Mouse (Mus musculus): ENCODE results near the gene Sgo1. TPM values are rescaled to one million over a fixed set of nuclear protein-coding genes. Genes with fewer than 3 reads are reported as not detected.

Sgo1 gene
- total RNA-seq, 2 experiments from 2014 or later: 0.13 TPM; not detected in 1

GRCm38 (mm10) chr17:53650251-53650661 is 38.9 kb downstream of the Sgo1 start:
- DNase-seq: peak; percentile 15

GRCm38 (mm10) chr17:53643360-53643759 is 45.8 kb downstream of the Sgo1 start:
- no peak for DNase-seq

GRCm38 (mm10) chr17:53631344-53631743 is 57.8 kb downstream of the Sgo1 start:
- no peak for DNase-seq

GRCm38 (mm10) chr17:53628131-53628530 is 61.0 kb downstream of the Sgo1 start:
- no peak for DNase-seq

GRCm38 (mm10) chr17:53627497-53627896 is 61.6 kb downstream of the Sgo1 start:
- no peak for DNase-seq

GRCm38 (mm10) chr17:53626160-53626559 is 63.0 kb downstream of the Sgo1 start:
- DNase-seq: no peak

Other genes starting within 250 kb of the Sgo1 start
- under 1 TPM; 0.13 to 0.19 TPM for gene Efhb, start 226.0 kb downstream of the Sgo1 start, total RNA-seq (2021)
- 10 to 100 TPM; 38.3 to 39.7 TPM for gene Rab5a, start 210.1 kb downstream of the Sgo1 start, total RNA-seq (2021)
- not detected for gene Pp2d1, start 149.9 kb downstream of the Sgo1 start, total RNA-seq (2021)
- gene Kat2b, start 122.5 kb downstream of the Sgo1 start, total RNA-seq (2021): 10 to 100 TPM; 53.0 to 66.7 TPM
- gene Sult1c2, start 157.0 kb upstream of the Sgo1 start, total RNA-seq (2021): not detected